ENCODE assay signal across 8 mouse cellular contexts in genomic region chr8:71366771-71367528, GRCm38 (mm10). TPM values are rescaled to one million over a fixed set of nuclear protein-coding genes. Genes with fewer than 3 reads are reported as not detected.
DNase-seq lines count a peak whose midpoint lies in the region; ATAC-seq and TF ChIP-seq lines count a peak whose summit lies in the region.

Gene Use1 (plus strand): TSS chr8:71366848.

- peak; percentile 98 for DNase-seq in ZHBTc4 (ENCODE audit: low read depth, low spot score)
- peak; percentile 86 for DNase-seq in gastrocnemius, postnatal 10 days
- DNase-seq in induced T-regulatory cell, adult 2 months (ENCODE audit: low read depth): peak; percentile 99
- DNase-seq in left cerebral cortex, adult 9 months (ENCODE audit: low spot score in 2 of 2): peak; percentile 87 to 95
- peak; percentile 84 for DNase-seq in right cerebral cortex, postnatal 14 days
- DNase-seq in urinary bladder, postnatal 36 days (ENCODE audit: low spot score in 2 of 2): peak; percentile 90 to 92

- ATAC-seq in megakaryocyte progenitor cell, adult 5-6 weeks (replicated peaks; ENCODE audit: poor library complexity): peak; percentile 73

- H3K4me1 ChIP-seq in cortical plate, adult 2 months (ENCODE audit: control insufficient read depth, insufficient read depth, low read length): no peaks in the 10 kb centered on the region; the same call in 1 of the 2 replicates

- H3K27ac ChIP-seq in cortical plate, adult 2 months (ENCODE audit: insufficient read depth, low read length): peak within 1 kb of the TSS; percentile 89

- TF ChIP-seq CTCF in cortical plate, adult 2 months (IDR thresholded peaks at IDR 0.05; ENCODE audit: extremely low read depth, insufficient read depth, low read length): no peak

- peak; percentile 72 for TF ChIP-seq POLR2A in cortical plate, adult 2 months (IDR thresholded peaks at IDR 0.05; ENCODE audit: extremely low read depth, insufficient read depth, low read length)

- H3K4me3 ChIP-seq in cortical plate, adult 2 months (ENCODE audit: insufficient read depth, low read length): peak within 1 kb of the TSS; percentile 53

RNA-seq across cellular contexts. Expression of gene Use1, which starts in this region (rescaled TPM):
- 181 and 187 TPM in 2 replicates for polyA plus RNA-seq in cortical plate, adult 2 months (2012; rRNA removed)
- 100 to 1,000 TPM; 124 to 132 TPM for total RNA-seq in gastrocnemius, postnatal 10 days (2021)
- 107 and 116 TPM in 2 replicates for total RNA-seq in megakaryocyte progenitor cell, adult 5-6 weeks (2015)
- total RNA-seq in megakaryocyte progenitor cell, adult 5-6 weeks (2017): 153 and 165 TPM in 2 replicates

Comparison
In these comparisons a context has a peak if more than half of its experiments do, and no peak if none do; other contexts are left out.
1. Peak in every context shown above with its lines: DNase-seq, ATAC-seq, H3K4me3 ChIP-seq and H3K27ac ChIP-seq.